Mouse (Mus musculus): ENCODE data around the gene Gm29427. TPM values are rescaled to one million over a fixed set of nuclear protein-coding genes. Genes with fewer than 3 reads are reported as not detected.
A peak's percentile ranks its signal among the peaks of the same experiment; 100 is the strongest.

Gene Gm29427
- polyA plus RNA-seq, 1 experiment from 2014 or later: not detected

GRCm38 (mm10) chr1:130640967-130641366 is 74.6 kb downstream of the Gm29427 start:
- H3K4me1 ChIP-seq (replicated peaks; ENCODE audit: control insufficient read depth, insufficient read depth, low read length): no peaks in the 10 kb centered on the region
- ATAC-seq (ENCODE audit: low read depth): no peak
- no peak overlapping the region for H3K4me2 ChIP-seq (ENCODE audit: low read depth, low read length)
- no peaks in the 10 kb centered on the region for H3K36me3 ChIP-seq (ENCODE audit: control insufficient read depth, insufficient read depth, low read length)
- H3K27me3 ChIP-seq (ENCODE audit: control insufficient read depth, insufficient read depth, low read depth, low read length): no peaks in the 10 kb centered on the region
- no peak overlapping the region for H3K27ac ChIP-seq (ENCODE audit: low read length)
- H3K4me3 ChIP-seq (ENCODE audit: low read length): no peak overlapping the region
- no peaks in the 10 kb centered on the region for H3K9me3 ChIP-seq (ENCODE audit: control insufficient read depth, low read length)
- no peak overlapping the region for H3K9ac ChIP-seq (ENCODE audit: low read length)

- H3K27me3 ChIP-seq (ENCODE audit: control insufficient read depth, insufficient read depth, low read depth, low read length): no peaks in the 10 kb centered on the region
- no peak overlapping the region for H3K9ac ChIP-seq (ENCODE audit: low read length)
- H3K4me2 ChIP-seq (ENCODE audit: low read depth, low read length): peak overlapping the region; percentile 49
- no peaks in the 10 kb centered on the region for H3K9me3 ChIP-seq (ENCODE audit: control insufficient read depth, low read length)
- H3K4me3 ChIP-seq (ENCODE audit: low read length): peak overlapping the region; percentile 29
- peaks cover 3% of the 10 kb centered on the region; the same call in 1 of the 2 replicates for H3K4me1 ChIP-seq (replicated peaks; ENCODE audit: control insufficient read depth, insufficient read depth, low read length)
- H3K36me3 ChIP-seq (ENCODE audit: control insufficient read depth, insufficient read depth, low read length): no peaks in the 10 kb centered on the region
- peak; percentile 71 for ATAC-seq (ENCODE audit: low read depth)
- 9% methylated on average over 16 of the region's 16 CpGs for WGBS
- H3K27ac ChIP-seq (ENCODE audit: low read length): no peak overlapping the region
These were observed 81.7 kb downstream of the Gm29427 start for GRCm38 (mm10) chr1:130633761-130634410.

DNA sequence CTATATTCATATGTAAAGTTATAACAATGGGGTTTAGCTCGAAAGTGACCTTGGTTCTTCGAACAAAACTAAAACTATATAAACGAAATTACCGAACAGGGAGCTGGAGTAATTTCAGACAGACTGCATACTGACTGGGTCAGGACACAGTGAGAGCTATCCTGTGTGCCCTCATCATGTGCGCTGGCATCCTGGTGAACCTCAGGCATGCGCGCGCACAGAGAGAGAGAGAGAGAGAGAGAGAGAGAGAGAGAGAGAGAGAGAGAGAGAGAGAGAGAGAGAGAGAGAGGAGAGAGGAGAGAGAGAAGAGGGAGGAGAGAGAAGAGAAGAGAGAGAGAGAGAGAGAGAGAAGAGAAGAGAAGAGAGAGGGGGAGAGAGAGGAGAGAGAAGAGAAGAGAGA is 82.3 kb downstream of the Gm29427 start:
- Histone ChIP-seq H3K4me3 (ENCODE audit: low read length) (no peak overlapping the region), H3K27me3 (ENCODE audit: control insufficient read depth, insufficient read depth, low read depth, low read length) (no peaks in the 10 kb centered on the region), H3K36me3 (ENCODE audit: control insufficient read depth, insufficient read depth, low read length) (no peaks in the 10 kb centered on the region), H3K4me2 (ENCODE audit: low read depth, low read length) (no peak overlapping the region), H3K27ac (ENCODE audit: low read length) (no peak overlapping the region), H3K4me1 (replicated peaks; ENCODE audit: control insufficient read depth, insufficient read depth, low read length) (peaks cover 3% of the 10 kb centered on the region; the same call in 1 of the 2 replicates), H3K9ac (ENCODE audit: low read length) (no peak overlapping the region), H3K9me3 (ENCODE audit: control insufficient read depth, low read length) (no peaks in the 10 kb centered on the region)
- 69% methylated on average over 8 of the region's 8 CpGs for WGBS
- ATAC-seq (ENCODE audit: low read depth): no peak

GRCm38 (mm10) chr1:130629521-130629920 is 86.1 kb downstream of the Gm29427 start, which contains the start of gene Zp3r:
Gene Zp3r (minus strand): TSS chr1:130629621.
- H3K9me3 ChIP-seq (ENCODE audit: control insufficient read depth, low read length): no peaks in the 10 kb centered on the region
- no peaks in the 10 kb centered on the region for H3K27me3 ChIP-seq (ENCODE audit: control insufficient read depth, insufficient read depth, low read depth, low read length)
- no peak within 1 kb of the TSS for H3K4me2 ChIP-seq (ENCODE audit: low read depth, low read length)
- no peak within 1 kb of the TSS for H3K27ac ChIP-seq (ENCODE audit: low read length)
- no peak within 1 kb of the TSS for H3K9ac ChIP-seq (ENCODE audit: low read length)
- no peak for ATAC-seq (ENCODE audit: low read depth)
- H3K4me1 ChIP-seq (replicated peaks; ENCODE audit: control insufficient read depth, insufficient read depth, low read length): peaks cover 3% of the 10 kb centered on the region; the same call in 1 of the 2 replicates
- no peaks in the 10 kb centered on the region for H3K36me3 ChIP-seq (ENCODE audit: control insufficient read depth, insufficient read depth, low read length)
- 85% methylated on average over 2 of the region's 2 CpGs for WGBS
- no peak within 1 kb of the TSS for H3K4me3 ChIP-seq (ENCODE audit: low read length)

Other genes starting within 250 kb of the Gm29427 start
- gene Zp3r, start 86.2 kb downstream of the Gm29427 start, polyA plus RNA-seq (2015; fragmentation: Nextera tagmentation; extraction: Ambion mirVana): not detected in 2 replicates
- gene C4bp, start 54.2 kb downstream of the Gm29427 start, polyA plus RNA-seq (2015; fragmentation: Nextera tagmentation; extraction: Ambion mirVana): not detected in 2 replicates
- 15.6 and 17.0 TPM in 2 replicates for gene Yod1, start 1.5 kb upstream of the Gm29427 start, polyA plus RNA-seq (2015; fragmentation: Nextera tagmentation; extraction: Ambion mirVana)
- 10.7 and 11.5 TPM in 2 replicates for gene Pfkfb2, start 13.5 kb upstream of the Gm29427 start, polyA plus RNA-seq (2015; fragmentation: Nextera tagmentation; extraction: Ambion mirVana)
- 21.0 and 21.2 TPM in 2 replicates for gene AA986860, start 16.2 kb upstream of the Gm29427 start, polyA plus RNA-seq (2015; fragmentation: Nextera tagmentation; extraction: Ambion mirVana)
- 0.11 TPM in 1 of 2 replicates, not detected in the other for gene Fcamr, start 85.1 kb upstream of the Gm29427 start, polyA plus RNA-seq (2015; fragmentation: Nextera tagmentation; extraction: Ambion mirVana)
- 0.06 and 0.14 TPM in 2 replicates for gene Pigr, start 110.9 kb upstream of the Gm29427 start, polyA plus RNA-seq (2015; fragmentation: Nextera tagmentation; extraction: Ambion mirVana)
- gene Fcmr, start 149.9 kb upstream of the Gm29427 start, polyA plus RNA-seq (2015; fragmentation: Nextera tagmentation; extraction: Ambion mirVana): 0.30 TPM in 1 of 2 replicates, not detected in the other
- gene Il24, start 171.7 kb upstream of the Gm29427 start, polyA plus RNA-seq (2015; fragmentation: Nextera tagmentation; extraction: Ambion mirVana): not detected in 2 replicates
- not detected in 2 replicates for gene Il20, start 195.7 kb upstream of the Gm29427 start, polyA plus RNA-seq (2015; fragmentation: Nextera tagmentation; extraction: Ambion mirVana)
- gene Il19, start 224.3 kb upstream of the Gm29427 start, polyA plus RNA-seq (2015; fragmentation: Nextera tagmentation; extraction: Ambion mirVana): not detected in 2 replicates

Data from lung, embryonic 16.5 days (tissue).